Mouse (Mus musculus): ENCODE data around the gene Ltk. TPM values are rescaled to one million over a fixed set of nuclear protein-coding genes. Genes with fewer than 3 reads are reported as not detected.
A peak's percentile ranks its signal among the peaks of the same experiment; 100 is the strongest.
"Not testable (repeated sequence)": the region's sequence is repeated elsewhere in the genome, so short reads cannot be mapped to it uniquely, and the experiment has no call there.

The Ltk gene
- polyA plus RNA-seq, 1 experiment = not detected

- TF ChIP-seq POLR2A (IDR thresholded peaks at IDR 0.05; ENCODE audit: borderline replicate concordance, low read depth, low read length) (no peak), CTCF (IDR thresholded peaks at IDR 0.05; ENCODE audit: low read depth, low read length) (no peak)
- peak overlapping the region; percentile 63 for H3K4me3 ChIP-seq (ENCODE audit: insufficient read depth, low read length)
- H3K27ac ChIP-seq (ENCODE audit: insufficient read depth, low read depth, low read length) = no peak overlapping the region
- H3K4me1 ChIP-seq (ENCODE audit: control insufficient read depth, insufficient read depth, low read length) = peaks cover 10% of the 10 kb centered on the region
Observed at GRCm38 (mm10) chr2:119743176-119743807, 16.9 kb downstream of the Ltk start.

- Histone ChIP-seq H3K27ac (ENCODE audit: insufficient read depth, low read depth, low read length) (no peak overlapping the region), H3K4me3 (ENCODE audit: insufficient read depth, low read length) (peak overlapping the region; percentile 63), H3K4me1 (ENCODE audit: control insufficient read depth, insufficient read depth, low read length) (peaks cover 10% of the 10 kb centered on the region)
- TF ChIP-seq CTCF (IDR thresholded peaks at IDR 0.05; ENCODE audit: low read depth, low read length) (no peak), POLR2A (IDR thresholded peaks at IDR 0.05; ENCODE audit: borderline replicate concordance, low read depth, low read length) (no peak)
Observed at GRCm38 (mm10) chr2:119742461-119743175, 17.6 kb downstream of the Ltk start.

GRCm38 (mm10) chr2:119741581-119742411 is 18.4 kb downstream of the Ltk start, which contains the start of gene Itpka:
Gene Itpka, plus strand, starts transcription at chr2:119742337.
- Histone ChIP-seq H3K27ac (ENCODE audit: insufficient read depth, low read depth, low read length) (peak within 1 kb of the TSS; percentile 60), H3K4me3 (ENCODE audit: insufficient read depth, low read length) (peak within 1 kb of the TSS; percentile 63), H3K4me1 (ENCODE audit: control insufficient read depth, insufficient read depth, low read length) (peaks cover 10% of the 10 kb centered on the region)
- TF ChIP-seq CTCF (IDR thresholded peaks at IDR 0.05; ENCODE audit: low read depth, low read length) (no peak), POLR2A (IDR thresholded peaks at IDR 0.05; ENCODE audit: borderline replicate concordance, low read depth, low read length) (no peak)

GRCm38 (mm10) chr2:119740567-119740966 is 19.7 kb downstream of the Ltk start:
- TF ChIP-seq CTCF (IDR thresholded peaks at IDR 0.05; ENCODE audit: low read depth, low read length) = no peak
- no peak for TF ChIP-seq POLR2A (IDR thresholded peaks at IDR 0.05; ENCODE audit: borderline replicate concordance, low read depth, low read length)
- no peak overlapping the region for H3K27ac ChIP-seq (ENCODE audit: insufficient read depth, low read depth, low read length)
- peaks cover 10% of the 10 kb centered on the region for H3K4me1 ChIP-seq (ENCODE audit: control insufficient read depth, insufficient read depth, low read length)
- 0 out of 2 replicates have a peak overlapping the region, but pooled peaks have one; percentile 63 for H3K4me3 ChIP-seq (ENCODE audit: insufficient read depth, low read length)

GRCm38 (mm10) chr2:119737124-119737523 is 23.1 kb downstream of the Ltk start:
- TF ChIP-seq POLR2A (IDR thresholded peaks at IDR 0.05; ENCODE audit: borderline replicate concordance, low read depth, low read length) (no peak), CTCF (IDR thresholded peaks at IDR 0.05; ENCODE audit: low read depth, low read length) (no peak)
- H3K4me1 ChIP-seq (ENCODE audit: control insufficient read depth, insufficient read depth, low read length) = peaks cover 10% of the 10 kb centered on the region
- no peak overlapping the region for H3K27ac ChIP-seq (ENCODE audit: insufficient read depth, low read depth, low read length)
- H3K4me3 ChIP-seq (ENCODE audit: insufficient read depth, low read length) = no peak overlapping the region

DNA sequence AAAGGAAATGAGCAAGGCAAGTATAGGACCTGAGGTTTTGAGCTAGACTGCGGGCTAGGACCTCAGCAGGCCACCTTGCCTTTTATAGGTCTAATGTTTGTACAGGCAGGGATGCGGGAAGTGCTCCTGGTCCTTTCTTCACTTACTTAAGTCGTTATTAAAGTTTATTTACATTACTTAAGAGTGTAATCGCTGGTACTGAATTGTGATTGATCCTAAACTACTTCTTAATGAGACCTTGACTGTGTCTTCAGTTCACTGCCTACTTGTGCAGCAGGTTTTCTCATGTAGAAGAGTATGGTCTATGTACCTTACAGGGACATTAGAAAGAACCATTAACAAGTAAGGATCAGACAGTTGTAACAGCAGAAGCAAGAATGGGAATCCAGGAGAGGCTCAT is 29.5 kb downstream of the Ltk start:
- no peak for TF ChIP-seq CTCF (IDR thresholded peaks at IDR 0.05; ENCODE audit: low read depth, low read length)
- TF ChIP-seq POLR2A (IDR thresholded peaks at IDR 0.05; ENCODE audit: borderline replicate concordance, low read depth, low read length) = no peak
- Histone ChIP-seq H3K4me1 (ENCODE audit: control insufficient read depth, insufficient read depth, low read length) (no peaks in the 10 kb centered on the region), H3K4me3 (ENCODE audit: insufficient read depth, low read length) (no peak overlapping the region), H3K27ac (ENCODE audit: insufficient read depth, low read depth, low read length) (no peak overlapping the region)

GRCm38 (mm10) chr2:119727762-119728416 is 32.3 kb downstream of the Ltk start:
- H3K27ac ChIP-seq (ENCODE audit: insufficient read depth, low read depth, low read length) = no peak overlapping the region
- no peak for TF ChIP-seq POLR2A (IDR thresholded peaks at IDR 0.05; ENCODE audit: borderline replicate concordance, low read depth, low read length)
- TF ChIP-seq CTCF (IDR thresholded peaks at IDR 0.05; ENCODE audit: low read depth, low read length) = no peak
- H3K4me3 ChIP-seq (ENCODE audit: insufficient read depth, low read length) = no peak overlapping the region
- H3K4me1 ChIP-seq (ENCODE audit: control insufficient read depth, insufficient read depth, low read length) = no peaks in the 10 kb centered on the region

GRCm38 (mm10) chr2:119721070-119721469 is 39.2 kb downstream of the Ltk start:
- Histone ChIP-seq H3K27ac (ENCODE audit: insufficient read depth, low read depth, low read length) (no peak overlapping the region), H3K4me1 (ENCODE audit: control insufficient read depth, insufficient read depth, low read length) (no peaks in the 10 kb centered on the region), H3K4me3 (ENCODE audit: insufficient read depth, low read length) (no peak overlapping the region)
- no peak for TF ChIP-seq CTCF (IDR thresholded peaks at IDR 0.05; ENCODE audit: low read depth, low read length)
- TF ChIP-seq POLR2A (IDR thresholded peaks at IDR 0.05; ENCODE audit: borderline replicate concordance, low read depth, low read length) = no peak

DNA sequence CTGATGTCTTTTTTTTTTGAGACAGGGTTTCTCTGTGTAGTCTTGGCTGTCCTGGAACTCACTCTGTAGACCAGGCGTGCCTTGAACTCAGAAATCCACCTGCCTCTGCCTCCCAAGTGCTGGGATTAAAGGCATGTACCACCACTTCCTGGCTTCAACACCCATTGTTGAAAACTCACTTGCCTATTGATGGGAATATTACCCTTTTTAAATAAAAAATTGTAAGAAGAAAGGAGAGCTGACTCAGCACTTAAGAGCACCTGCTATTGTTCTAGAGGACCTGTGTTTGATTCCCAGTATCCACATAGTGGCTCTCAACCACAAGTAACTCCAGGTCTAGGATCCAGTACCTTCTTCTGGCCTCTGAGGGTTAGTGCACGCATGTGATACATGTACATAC is 44.4 kb downstream of the Ltk start:
- not testable (repeated sequence) for H3K27ac ChIP-seq (ENCODE audit: insufficient read depth, low read depth, low read length); H3K4me3 ChIP-seq (ENCODE audit: insufficient read depth, low read length)

More for the DNA sequence above, 44.4 kb downstream of the Ltk start:
- not testable (repeated sequence) for H3K4me1 ChIP-seq (ENCODE audit: control insufficient read depth, insufficient read depth, low read length)
